Mouse (Mus musculus) embryonic facial prominence, embryonic 14.5 days (tissue): ENCODE data around the gene Mypop. TPM values are rescaled to one million over a fixed set of nuclear protein-coding genes. Genes with fewer than 3 reads are reported as not detected.

Experiments used
- ATAC-seq: fragments of 200-750 bp; cut with Nextera tagmentation; 2 replicates; pipeline ENCODE4 v1.8.0; 2017; ENCODE audit warnings: low read depth, moderate number of reproducible peaks, moderate TSS enrichment
- DNase-seq: peaks from one replicate; pipeline ENCODE4 v3.0.0-alpha.2; 2015; ENCODE audit warnings: low spot score
- H3K27ac ChIP-seq: fragments of 300-500 bp; sonication (generic); replicated peaks from 2 replicates; pipeline ENCODE4 v1.5.1; 2014; ENCODE audit warnings: low read depth, mild to moderate bottlenecking, low read length, moderate library complexity
- H3K27me3 ChIP-seq: fragments of 300-500 bp; sonication (generic); replicated peaks from 2 replicates; pipeline ENCODE4 v1.6.1; 2014; ENCODE audit warnings: low read length; ENCODE audit not compliant: control insufficient read depth, insufficient read depth
- H3K36me3 ChIP-seq: fragments of 300-500 bp; sonication (generic); 2 replicates; pipeline ENCODE4 v1.6.1; 2014; ENCODE audit warnings: low read length, mixed read lengths; ENCODE audit not compliant: control insufficient read depth, insufficient read depth
- H3K4me1 ChIP-seq: fragments of 300-500 bp; sonication (generic); 2 replicates; pipeline ENCODE4 v1.6.1; 2014; ENCODE audit warnings: antibody characterized with exemption, low read length; ENCODE audit not compliant: control insufficient read depth, insufficient read depth
- H3K4me2 ChIP-seq: fragments of 300-500 bp; sonication (generic); 2 replicates; pipeline ENCODE4 v1.6.1; 2014; ENCODE audit warnings: low read depth, mild to moderate bottlenecking, low read length, moderate library complexity, mixed read lengths
- H3K4me3 ChIP-seq: fragments of 300-500 bp; sonication (generic); 2 replicates; pipeline ENCODE4 v1.5.1; 2014; ENCODE audit warnings: low read depth, mild to moderate bottlenecking, low read length
- H3K9ac ChIP-seq: fragments of 300-500 bp; sonication (generic); 2 replicates; pipeline ENCODE4 v1.6.1; 2014; ENCODE audit warnings: low read depth, mild to moderate bottlenecking, low read length, moderate library complexity, mixed read lengths
- H3K9me3 ChIP-seq: fragments of 300-500 bp; sonication (generic); 2 replicates; pipeline ENCODE4 v1.6.1; 2016; ENCODE audit warnings: low read length; ENCODE audit not compliant: control insufficient read depth
- WGBS: fragments of 180-500 bp; shearing (Covaris S2); extraction: QIAGEN DNeasy Blood & Tissue Kit; methylation state at CpG from one replicate; pipeline ENCODE4 v1.1.7; 2014; 5-methylcytosine and 5-hydroxymethylcytosine counted together
- polyA plus RNA-seq: library from polyadenylated mRNA; unstranded; fragments of >200 nt; fragmentation: Nextera tagmentation; extraction: Ambion mirVana; gene quantifications from 2 replicates; pipeline ENCODE4 v1.2.1, GENCODE M21; 2014

The Mypop gene
- polyA plus RNA-seq, 1 experiment from 2014 or later: 4.0 TPM

- H3K36me3 ChIP-seq: peaks cover 52% of the 10 kb centered on the region
- 76% methylated on average over 5 of the region's 6 CpGs for WGBS
Measured at GRCm38 (mm10) chr7:19029084-19029653, 38.1 kb downstream of the Mypop start.

GRCm38 (mm10) chr7:19031641-19032040, 40.6 kb downstream of the Mypop start:
- Histone ChIP-seq H3K4me3 (no peak overlapping the region), H3K9me3 (no peaks in the 10 kb centered on the region), H3K27ac (no peak overlapping the region), H3K36me3 (peaks cover 77% of the 10 kb centered on the region), H3K4me1 (no peaks in the 10 kb centered on the region), H3K27me3 (no peaks in the 10 kb centered on the region), H3K4me2 (no peak overlapping the region), H3K9ac (no peak overlapping the region)
- DNase-seq (no peak), ATAC-seq (no peak)
- WGBS: 63% methylated on average over 4 of the region's 4 CpGs

More at GRCm38 (mm10) chr7:19029084-19029653, 38.1 kb downstream of the Mypop start:
- no peak overlapping the region for H3K9ac ChIP-seq
- H3K27ac ChIP-seq: no peak overlapping the region
- H3K4me3 ChIP-seq: no peak overlapping the region
- no peaks in the 10 kb centered on the region for H3K27me3 ChIP-seq
- H3K9me3 ChIP-seq: no peaks in the 10 kb centered on the region
- H3K4me2 ChIP-seq: no peak overlapping the region
- H3K4me1 ChIP-seq: peaks cover 11% of the 10 kb centered on the region; the same call in 1 of the 2 replicates
- DNase-seq (peak; percentile 41), ATAC-seq (peak; percentile 47)

- DNase-seq: no peak
- WGBS: 100% methylated on average over 6 of the region's 6 CpGs
- no peaks in the 10 kb centered on the region for H3K27me3 ChIP-seq
- peaks cover 99% of the 10 kb centered on the region for H3K36me3 ChIP-seq
- no peaks in the 10 kb centered on the region for H3K9me3 ChIP-seq
- no peak overlapping the region for H3K9ac ChIP-seq
- H3K27ac ChIP-seq: no peak overlapping the region
- H3K4me3 ChIP-seq: no peak overlapping the region
- H3K4me1 ChIP-seq: no peaks in the 10 kb centered on the region
- ATAC-seq: no peak
- no peak overlapping the region for H3K4me2 ChIP-seq
Measured at GRCm38 (mm10) chr7:19044616-19045015, 53.6 kb downstream of the Mypop start.

- no peak for ATAC-seq
- no peak overlapping the region for H3K4me2 ChIP-seq
- no peak overlapping the region for H3K9ac ChIP-seq
- H3K9me3 ChIP-seq: no peaks in the 10 kb centered on the region
- H3K27ac ChIP-seq: no peak overlapping the region
- no peak overlapping the region for H3K4me3 ChIP-seq
- H3K36me3 ChIP-seq: peaks cover 99% of the 10 kb centered on the region
- WGBS: 91% methylated on average over 10 of the region's 11 CpGs
- DNase-seq: no peak
- no peaks in the 10 kb centered on the region for H3K27me3 ChIP-seq
- no peaks in the 10 kb centered on the region for H3K4me1 ChIP-seq
Measured at GRCm38 (mm10) chr7:19046286-19047069, 55.4 kb downstream of the Mypop start.

- H3K4me2 ChIP-seq: no peak overlapping the region
- no peak overlapping the region for H3K9ac ChIP-seq
- peaks cover 98% of the 10 kb centered on the region for H3K36me3 ChIP-seq
- H3K9me3 ChIP-seq: no peaks in the 10 kb centered on the region
- 81% methylated on average over 14 of the region's 14 CpGs for WGBS
- H3K27me3 ChIP-seq: no peaks in the 10 kb centered on the region
- ATAC-seq (no peak), DNase-seq (no peak)
- H3K4me3 ChIP-seq: no peak overlapping the region
- H3K4me1 ChIP-seq: no peaks in the 10 kb centered on the region
- no peak overlapping the region for H3K27ac ChIP-seq
Measured at GRCm38 (mm10) chr7:19048006-19048527, 57.0 kb downstream of the Mypop start.

GRCm38 (mm10) chr7:19049252-19049651, 58.2 kb downstream of the Mypop start:
- Histone ChIP-seq H3K36me3 (peaks cover 94% of the 10 kb centered on the region), H3K9me3 (no peaks in the 10 kb centered on the region), H3K4me3 (no peak overlapping the region), H3K4me1 (no peaks in the 10 kb centered on the region), H3K4me2 (no peak overlapping the region), H3K27me3 (no peaks in the 10 kb centered on the region), H3K9ac (no peak overlapping the region), H3K27ac (no peak overlapping the region)
- no peak for ATAC-seq
- WGBS: 90% methylated on average over 4 of the region's 5 CpGs
- DNase-seq: no peak

- Histone ChIP-seq H3K9ac (no peak overlapping the region), H3K27ac (no peak overlapping the region), H3K36me3 (peaks cover 89% of the 10 kb centered on the region), H3K27me3 (no peaks in the 10 kb centered on the region), H3K4me2 (no peak overlapping the region), H3K9me3 (no peaks in the 10 kb centered on the region), H3K4me1 (no peaks in the 10 kb centered on the region), H3K4me3 (no peak overlapping the region)
- DNase-seq: no peak
- ATAC-seq: no peak
- WGBS: 83% methylated on average over 8 of the region's 8 CpGs
Measured at GRCm38 (mm10) chr7:19050172-19050571, 59.1 kb downstream of the Mypop start.

GRCm38 (mm10) chr7:19051161-19051560, 60.1 kb downstream of the Mypop start:
- no peaks in the 10 kb centered on the region for H3K4me1 ChIP-seq
- H3K27me3 ChIP-seq: no peaks in the 10 kb centered on the region
- 57% methylated on average over 4 of the region's 4 CpGs for WGBS
- no peak overlapping the region for H3K27ac ChIP-seq
- DNase-seq: no peak
- H3K9ac ChIP-seq: no peak overlapping the region
- no peak overlapping the region for H3K4me2 ChIP-seq
- no peak for ATAC-seq
- no peaks in the 10 kb centered on the region for H3K9me3 ChIP-seq
- H3K36me3 ChIP-seq: peaks cover 79% of the 10 kb centered on the region
- no peak overlapping the region for H3K4me3 ChIP-seq
